Mouse (Mus musculus) brain, embryonic 14.5 days (tissue): Measurements from ENCODE around the gene Mars.

Source experiments
- CTCF ChIP-seq: fragments of 200-500 bp; IDR thresholded peaks from 2 replicates; pipeline ENCODE4 v1.5.1; 2012; ENCODE audit warnings: inconsistent platforms, mild to moderate bottlenecking, moderate library complexity, borderline replicate concordance; ENCODE audit not compliant: insufficient read depth, insufficient read length; ENCODE audit errors: extremely low read depth
- POLR2A ChIP-seq: fragments of 200-500 bp; IDR thresholded peaks from 2 replicates; pipeline ENCODE4 v1.6.1; 2012; ENCODE audit warnings: mild to moderate bottlenecking, inconsistent platforms, borderline replicate concordance; ENCODE audit not compliant: poor library complexity, insufficient read depth, insufficient read length, severe bottlenecking; ENCODE audit errors: extremely low read depth

GRCm38 (mm10) chr10:127284105-127284622 is 27.4 kb downstream of the Mars start:
- no peak for TF ChIP-seq CTCF
- no peak for TF ChIP-seq POLR2A
